Mouse (Mus musculus) stomach, postnatal 0 days (tissue): Measurements from ENCODE around the gene Bcam.

Experiments used
- CTCF ChIP-seq: IDR thresholded peaks from 2 replicates; pipeline ENCODE4 v1.5.1; 2016; ENCODE audit warnings: antibody characterized with exemption, low read depth, mild to moderate bottlenecking, moderate library complexity
- EP300 ChIP-seq: optimal IDR thresholded peaks from 2 replicates; pipeline ENCODE3; 2016; ENCODE audit warnings: antibody characterized with exemption

- TF ChIP-seq EP300 (no peak), CTCF (peak; percentile 53)
Measured at GRCm38 (mm10) chr7:19779903-19780302, 9.1 kb upstream of the Bcam start.
